In genomic region chr4:126754736-126755374, GRCm38 (mm10) we compare ENCODE assay signal across 11 mouse cellular contexts. TPM values are rescaled to one million over a fixed set of nuclear protein-coding genes. Genes with fewer than 3 reads are reported as not detected.
DNase-seq lines count a peak whose midpoint lies in the region; ATAC-seq lines count a peak whose summit lies in the region.
"Had no signal": no experiment of that assay in that cellular context is flagged by ENCODE, and none has a peak within 500 bp of the region (broad histone marks: within the 10 kb centered on the region; RNA-seq: fewer than 3 reads in every experiment).

No protein-coding gene starts in this region.

- peak overlapping the region; percentile 89 for H3K4me3 ChIP-seq in kidney, embryonic 14.5 days (ENCODE audit: low read length)
- peak overlapping the region; percentile 56; the same call in 1 of the 2 replicates for H3K4me3 ChIP-seq in forebrain, embryonic 11.5 days (ENCODE audit: low read depth, low read length)
- H3K4me3 ChIP-seq in limb, embryonic 10.5 days: peak overlapping the region; percentile 89
- no peak overlapping the region for H3K4me3 ChIP-seq in neural tube, embryonic 12.5 days

- H3K36me3 ChIP-seq in kidney, embryonic 14.5 days (ENCODE audit: control insufficient read depth, insufficient read depth, low read length): peaks cover 12% of the 10 kb centered on the region
- H3K36me3 ChIP-seq in forebrain, embryonic 11.5 days (ENCODE audit: control insufficient read depth, insufficient read depth, low read length): no peaks in the 10 kb centered on the region; the same call in 1 of the 2 replicates
- H3K36me3 ChIP-seq in limb, embryonic 10.5 days: peaks cover 33% of the 10 kb centered on the region
- peaks cover 24% of the 10 kb centered on the region for H3K36me3 ChIP-seq in neural tube, embryonic 12.5 days

- no peak for ATAC-seq in kidney, embryonic 14.5 days (ENCODE audit: low FRiP score, low TSS enrichment)
- no peak for ATAC-seq in forebrain, embryonic 11.5 days (replicated peaks; ENCODE audit: low FRiP score)
- no peak for ATAC-seq in neural tube, embryonic 12.5 days (ENCODE audit: low FRiP score, low read depth)
- no peak for ATAC-seq in monocyte, adult 5-6 weeks (replicated peaks; ENCODE audit: insufficient number of reproducible peaks, low FRiP score, low TSS enrichment, poor library complexity, severe bottlenecking)

- no peaks in the 10 kb centered on the region for H3K27me3 ChIP-seq in kidney, embryonic 14.5 days (ENCODE audit: control insufficient read depth, insufficient read depth, low read length)
- no peaks in the 10 kb centered on the region for H3K27me3 ChIP-seq in forebrain, embryonic 11.5 days (ENCODE audit: control insufficient read depth, insufficient read depth, low read length)
- H3K27me3 ChIP-seq in limb, embryonic 10.5 days (ENCODE audit: low read depth, poor library complexity, severe bottlenecking): no peaks in the 10 kb centered on the region
- H3K27me3 ChIP-seq in neural tube, embryonic 12.5 days (replicated peaks): no peaks in the 10 kb centered on the region

- H3K9ac ChIP-seq in kidney, embryonic 14.5 days (ENCODE audit: low read depth, low read length): 0 out of 2 replicates have a peak overlapping the region, but pooled peaks have one; percentile 70
- no peak overlapping the region; the same call in 1 of the 2 replicates for H3K9ac ChIP-seq in forebrain, embryonic 11.5 days (ENCODE audit: low read length)
- no peak overlapping the region for H3K9ac ChIP-seq in neural tube, embryonic 12.5 days

- peak overlapping the region; percentile 97 for H3K4me2 ChIP-seq in kidney, embryonic 14.5 days (replicated peaks; ENCODE audit: low read depth, low read length)
- H3K4me2 ChIP-seq in forebrain, embryonic 11.5 days (ENCODE audit: low read depth, low read length, severe bottlenecking): peak overlapping the region; percentile 99
- H3K4me2 ChIP-seq in neural tube, embryonic 12.5 days (replicated peaks): peak overlapping the region; percentile 84

- no peak overlapping the region for H3K27ac ChIP-seq in kidney, embryonic 14.5 days (ENCODE audit: low read depth, low read length)
- H3K27ac ChIP-seq in forebrain, embryonic 11.5 days (ENCODE audit: low read depth, low read length): no peak overlapping the region
- no peak overlapping the region for H3K27ac ChIP-seq in limb, embryonic 10.5 days
- no peak overlapping the region for H3K27ac ChIP-seq in neural tube, embryonic 12.5 days

- DNase-seq in kidney, postnatal 14 days: no peak
- DNase-seq in forebrain, embryonic 11.5 days (ENCODE audit: low spot score): no peak
- no peak for DNase-seq in limb, embryonic 10.5 days (ENCODE audit: low spot score)
- DNase-seq in yolk sac, embryonic 10.5 days (ENCODE audit: low spot score): no peak
- DNase-seq in embryo, embryonic 9.5 days (ENCODE audit: extremely low spot score): no peak
- DNase-seq: gastrocnemius, postnatal 25 days had no signal

- WGBS in kidney, embryonic 14.5 days: 50% methylated on average over 12 of the region's 12 CpGs
- 49% methylated on average over 12 of the region's 12 CpGs for WGBS in forebrain, embryonic 11.5 days
- 68% methylated on average over 12 of the region's 12 CpGs for WGBS in limb, embryonic 10.5 days
- WGBS in neural tube, embryonic 12.5 days: 49% methylated on average over 12 of the region's 12 CpGs

- H3K9me3 ChIP-seq in kidney, embryonic 14.5 days (ENCODE audit: control insufficient read depth, low read length): no peaks in the 10 kb centered on the region
- H3K9me3 ChIP-seq in forebrain, embryonic 11.5 days (ENCODE audit: control insufficient read depth, low read length): no peaks in the 10 kb centered on the region
- no peaks in the 10 kb centered on the region for H3K9me3 ChIP-seq in limb, embryonic 10.5 days (replicated peaks)
- no peaks in the 10 kb centered on the region for H3K9me3 ChIP-seq in neural tube, embryonic 12.5 days
- H3K9me3 ChIP-seq: G1E had no signal

- H3K4me1 ChIP-seq in kidney, embryonic 14.5 days (ENCODE audit: control insufficient read depth, insufficient read depth, low read length): peaks cover 6% of the 10 kb centered on the region
- peaks cover 13% of the 10 kb centered on the region for H3K4me1 ChIP-seq in forebrain, embryonic 11.5 days (replicated peaks; ENCODE audit: control insufficient read depth, insufficient read depth, low read length)
- peaks cover 43% of the 10 kb centered on the region for H3K4me1 ChIP-seq in limb, embryonic 10.5 days
- peaks cover 38% of the 10 kb centered on the region for H3K4me1 ChIP-seq in neural tube, embryonic 12.5 days

RNA-seq across cellular contexts. Expression of gene AU040320, which starts 1.5 kb away (rescaled TPM):
- 19.3 and 23.4 TPM in 2 replicates for polyA plus RNA-seq in kidney, embryonic 14.5 days (2014; fragmentation: Nextera tagmentation; extraction: Ambion mirVana)
- polyA plus RNA-seq in forebrain, embryonic 11.5 days (2014; fragmentation: Nextera tagmentation; extraction: Ambion mirVana): 30.1 and 31.5 TPM in 2 replicates
- polyA plus RNA-seq in limb, embryonic 10.5 days (2016; fragmentation: Nextera tagmentation; extraction: Ambion mirVana): 18.7 and 19.8 TPM in 2 replicates
- polyA plus RNA-seq in neural tube, embryonic 12.5 days (2016; fragmentation: Nextera tagmentation; extraction: Ambion mirVana): 37.0 and 39.6 TPM in 2 replicates
- 18.5 to 37.3 TPM (median 20.5 TPM) in 3 replicates for total RNA-seq in monocyte, adult 5-6 weeks (2017)

RNA-seq across cellular contexts. Expression of gene Ncdn, which starts 1.6 kb away (rescaled TPM):
- polyA plus RNA-seq in kidney, embryonic 14.5 days (2014; fragmentation: Nextera tagmentation; extraction: Ambion mirVana): 15.0 and 24.7 TPM in 2 replicates
- 37.3 and 39.7 TPM in 2 replicates for polyA plus RNA-seq in forebrain, embryonic 11.5 days (2014; fragmentation: Nextera tagmentation; extraction: Ambion mirVana)
- polyA plus RNA-seq in limb, embryonic 10.5 days (2016; fragmentation: Nextera tagmentation; extraction: Ambion mirVana): 37.7 and 41.3 TPM in 2 replicates
- polyA plus RNA-seq in neural tube, embryonic 12.5 days (2016; fragmentation: Nextera tagmentation; extraction: Ambion mirVana): 60.5 and 64.8 TPM in 2 replicates
- total RNA-seq in monocyte, adult 5-6 weeks (2017): 4.7 to 9.4 TPM (median 6.5 TPM) in 3 replicates

RNA-seq across cellular contexts. Expression of gene Tfap2e, which starts 18.8 kb away (rescaled TPM):
- polyA plus RNA-seq in kidney, embryonic 14.5 days (2014; fragmentation: Nextera tagmentation; extraction: Ambion mirVana): not detected in 2 replicates
- polyA plus RNA-seq in forebrain, embryonic 11.5 days (2014; fragmentation: Nextera tagmentation; extraction: Ambion mirVana): 0.21 and 0.32 TPM in 2 replicates
- not detected in 2 replicates for polyA plus RNA-seq in limb, embryonic 10.5 days (2016; fragmentation: Nextera tagmentation; extraction: Ambion mirVana)
- polyA plus RNA-seq in neural tube, embryonic 12.5 days (2016; fragmentation: Nextera tagmentation; extraction: Ambion mirVana): 0.33 and 0.38 TPM in 2 replicates
- total RNA-seq in monocyte, adult 5-6 weeks (2017): not detected in 3 replicates
- total RNA-seq: gastrocnemius, postnatal 25 days; left cerebral cortex, adult 18-20 months had no signal
- polyA plus RNA-seq: G1E had no signal
